Mouse (Mus musculus): ENCODE measurements at regions not wholly inside any gene's neighbourhood (a gene's known extent, or its start where the extent isn't known, plus 50 kb on each side); places are given as distances from the start of the nearest gene placed in this dataset.

DNA sequence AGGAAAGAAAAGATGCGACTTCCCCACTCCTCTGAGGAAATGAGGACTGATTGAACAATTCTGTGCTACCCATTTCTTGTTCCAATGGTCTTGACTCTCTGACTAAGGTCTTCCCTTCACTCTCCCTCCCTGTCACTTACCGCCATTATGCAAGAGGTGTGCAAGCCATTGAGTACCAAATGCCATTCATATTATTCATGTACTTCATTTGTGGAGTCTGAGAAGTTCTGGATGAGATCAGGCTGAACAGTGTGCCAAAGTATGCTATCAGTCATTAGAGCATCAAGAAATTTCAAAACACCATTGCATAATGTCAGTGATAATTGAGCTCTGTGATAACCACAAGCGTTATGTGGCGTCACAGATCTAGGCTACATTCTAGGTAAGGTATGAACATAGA is 229.1 kb upstream of the Marcks start:
- DNase-seq (ENCODE audit: extremely low spot score, low spot score): no peak
- 90% methylated on average over 4 of the region's 4 CpGs for WGBS
- Histone ChIP-seq H3K36me3 (replicated peaks) (no peaks in the 10 kb centered on the region), H3K9me3 (no peaks in the 10 kb centered on the region), H3K4me1 (peaks cover 15% of the 10 kb centered on the region), H3K4me3 (no peak overlapping the region), H3K27ac (no peak overlapping the region), H3K27me3 (ENCODE audit: poor library complexity, severe bottlenecking) (no peaks in the 10 kb centered on the region)

GRCm38 (mm10) chr10:37364506-37364905 is 225.8 kb upstream of the Marcks start:
- Histone ChIP-seq H3K4me1 (peaks cover 13% of the 10 kb centered on the region), H3K27ac (no peak overlapping the region)

GRCm38 (mm10) chr10:37360985-37361384 is 222.3 kb upstream of the Marcks start:
- no peak for DNase-seq (ENCODE audit: extremely low spot score, low spot score)
- H3K9me3 ChIP-seq: no peaks in the 10 kb centered on the region
- no peak overlapping the region for H3K27ac ChIP-seq
- no peaks in the 10 kb centered on the region for H3K36me3 ChIP-seq (replicated peaks)
- no peaks in the 10 kb centered on the region for H3K27me3 ChIP-seq (ENCODE audit: poor library complexity, severe bottlenecking)
- WGBS: 88% methylated on average over 3 of the region's 3 CpGs
- no peak overlapping the region for H3K4me3 ChIP-seq
- H3K4me1 ChIP-seq: peaks cover 26% of the 10 kb centered on the region

More at GRCm38 (mm10) chr10:37364506-37364905, 225.8 kb upstream of the Marcks start:
- H3K27me3 ChIP-seq (ENCODE audit: poor library complexity, severe bottlenecking): no peaks in the 10 kb centered on the region
- no peaks in the 10 kb centered on the region for H3K9me3 ChIP-seq
- H3K4me3 ChIP-seq: no peak overlapping the region
- 74% methylated on average over 4 of the region's 4 CpGs for WGBS
- DNase-seq (ENCODE audit: extremely low spot score, low spot score): no peak
- no peaks in the 10 kb centered on the region for H3K36me3 ChIP-seq (replicated peaks)

GRCm38 (mm10) chr10:37358900-37359299 is 220.2 kb upstream of the Marcks start:
- H3K36me3 ChIP-seq (replicated peaks): no peaks in the 10 kb centered on the region
- no peaks in the 10 kb centered on the region for H3K9me3 ChIP-seq
- no peaks in the 10 kb centered on the region for H3K27me3 ChIP-seq (ENCODE audit: poor library complexity, severe bottlenecking)
- H3K4me1 ChIP-seq: peaks cover 18% of the 10 kb centered on the region
- DNase-seq (ENCODE audit: extremely low spot score, low spot score): no peak
- H3K27ac ChIP-seq: no peak overlapping the region
- H3K4me3 ChIP-seq: no peak overlapping the region

GRCm38 (mm10) chr10:37358334-37358733 is 219.6 kb upstream of the Marcks start:
- Histone ChIP-seq H3K27ac (no peak overlapping the region), H3K36me3 (replicated peaks) (no peaks in the 10 kb centered on the region), H3K4me1 (peaks cover 18% of the 10 kb centered on the region), H3K27me3 (ENCODE audit: poor library complexity, severe bottlenecking) (no peaks in the 10 kb centered on the region), H3K4me3 (no peak overlapping the region), H3K9me3 (no peaks in the 10 kb centered on the region)
- DNase-seq (ENCODE audit: extremely low spot score, low spot score): no peak
- 76% methylated on average over 5 of the region's 5 CpGs for WGBS

DNA sequence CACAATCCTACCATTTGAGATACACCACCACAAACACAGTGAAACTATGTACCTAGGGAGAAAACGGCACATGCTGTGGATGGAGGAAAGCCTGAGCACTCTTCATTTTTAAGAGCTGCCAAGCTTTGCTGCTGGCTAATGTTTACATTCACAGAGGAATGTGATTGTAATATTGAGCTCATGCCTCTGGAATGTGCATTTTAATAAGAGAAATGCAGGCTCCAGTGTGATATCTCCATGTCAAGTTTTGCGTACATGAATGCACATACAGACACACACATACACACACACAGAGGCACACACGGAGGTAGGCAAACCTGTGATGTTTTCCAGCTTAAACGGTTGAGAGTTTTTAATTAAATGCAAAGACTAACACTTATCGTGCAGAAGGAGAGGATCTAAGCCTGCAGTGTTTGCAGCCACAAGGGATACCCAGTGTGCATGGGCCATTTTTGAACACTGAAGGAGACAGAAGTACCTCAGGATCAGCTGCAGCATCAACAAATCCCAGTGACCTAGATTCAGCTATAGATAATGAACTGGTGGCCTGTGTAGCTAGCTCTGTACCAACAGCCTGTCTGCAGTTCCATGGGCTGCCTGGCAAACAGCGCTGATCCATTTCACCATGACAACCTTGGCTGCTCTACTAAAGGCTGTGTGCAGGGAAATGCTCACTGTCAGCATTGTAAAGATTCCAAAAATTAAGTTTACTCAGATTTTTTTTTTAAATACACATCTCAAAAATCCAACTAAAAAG is 218.8 kb upstream of the Marcks start:
- no peak for DNase-seq (ENCODE audit: extremely low spot score, low spot score)
- no peaks in the 10 kb centered on the region for H3K36me3 ChIP-seq (replicated peaks)
- H3K27me3 ChIP-seq (ENCODE audit: poor library complexity, severe bottlenecking): no peaks in the 10 kb centered on the region
- no peak overlapping the region for H3K4me3 ChIP-seq
- no peaks in the 10 kb centered on the region for H3K9me3 ChIP-seq
- peak overlapping the region; percentile 63; the same call in 1 of the 2 replicates for H3K27ac ChIP-seq
- H3K4me1 ChIP-seq: peaks cover 18% of the 10 kb centered on the region
- 82% methylated on average over 6 of the region's 6 CpGs for WGBS

DNA sequence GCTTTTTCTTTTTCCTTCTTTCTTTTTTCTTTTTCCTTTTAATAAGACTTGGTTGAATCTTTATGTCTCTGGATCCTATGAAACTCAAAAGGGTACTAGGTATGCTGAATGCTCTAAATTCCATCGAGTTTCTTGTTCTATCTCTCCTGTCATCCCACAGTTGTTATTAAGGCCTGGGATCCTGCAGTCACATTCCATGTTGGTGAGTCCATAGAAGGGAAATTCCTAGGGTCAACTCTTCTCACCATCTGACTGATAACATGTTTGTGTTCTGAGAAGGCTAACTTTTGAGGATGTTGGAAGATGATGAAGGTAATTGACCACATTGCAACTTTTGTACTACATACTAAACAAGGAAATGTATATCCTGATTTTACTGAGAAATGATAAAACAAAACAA is 210.5 kb upstream of the Marcks start:
- Histone ChIP-seq H3K4me3 (no peak overlapping the region), H3K4me1 (peaks cover 7% of the 10 kb centered on the region), H3K36me3 (replicated peaks) (no peaks in the 10 kb centered on the region), H3K27me3 (ENCODE audit: poor library complexity, severe bottlenecking) (no peaks in the 10 kb centered on the region), H3K27ac (no peak overlapping the region), H3K9me3 (no peaks in the 10 kb centered on the region)
- WGBS: 88% methylated on average over 1 of the region's 1 CpGs
- DNase-seq (ENCODE audit: extremely low spot score, low spot score): no peak

- no peaks in the 10 kb centered on the region for H3K27me3 ChIP-seq (ENCODE audit: poor library complexity, severe bottlenecking)
- no peaks in the 10 kb centered on the region for H3K36me3 ChIP-seq (replicated peaks)
- H3K4me3 ChIP-seq: no peak overlapping the region
- H3K4me1 ChIP-seq: peaks cover 7% of the 10 kb centered on the region
- peak overlapping the region; percentile 56; the same call in 1 of the 2 replicates for H3K27ac ChIP-seq
- 34% methylated on average over 3 of the region's 3 CpGs for WGBS
- H3K9me3 ChIP-seq: no peaks in the 10 kb centered on the region
- DNase-seq (ENCODE audit: extremely low spot score, low spot score): no peak
Observed at GRCm38 (mm10) chr10:37348416-37348815, 209.7 kb upstream of the Marcks start.

GRCm38 (mm10) chr10:37347661-37348060 is 208.9 kb upstream of the Marcks start:
- WGBS: 95% methylated on average over 3 of the region's 3 CpGs
- Histone ChIP-seq H3K36me3 (replicated peaks) (no peaks in the 10 kb centered on the region), H3K27ac (peak overlapping the region; percentile 56), H3K4me1 (peaks cover 7% of the 10 kb centered on the region), H3K4me3 (no peak overlapping the region), H3K9me3 (no peaks in the 10 kb centered on the region), H3K27me3 (ENCODE audit: poor library complexity, severe bottlenecking) (no peaks in the 10 kb centered on the region)
- no peak for DNase-seq (ENCODE audit: extremely low spot score, low spot score)

DNA sequence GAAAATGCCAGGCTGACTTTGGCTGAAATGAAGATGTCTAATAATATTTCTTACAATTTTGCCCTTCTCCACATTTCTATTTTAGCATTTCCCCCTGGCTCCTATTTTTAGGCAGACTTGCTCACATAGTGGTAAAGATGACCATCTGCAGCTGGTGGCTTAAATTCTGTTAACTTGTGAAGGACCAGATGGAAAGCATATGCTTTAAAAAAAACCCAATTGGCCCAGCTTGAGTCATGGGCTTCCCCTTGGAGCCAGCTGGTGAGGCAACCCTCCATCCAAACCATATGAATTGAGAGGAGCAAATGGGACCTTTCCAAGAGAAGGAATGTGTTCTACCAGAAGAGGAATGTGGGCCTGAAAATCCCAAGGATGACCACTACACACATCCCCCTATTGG is 204.0 kb upstream of the Marcks start:
- Histone ChIP-seq H3K36me3 (replicated peaks) (no peaks in the 10 kb centered on the region), H3K4me1 (no peaks in the 10 kb centered on the region), H3K27ac (no peak overlapping the region), H3K9me3 (no peaks in the 10 kb centered on the region), H3K4me3 (no peak overlapping the region), H3K27me3 (ENCODE audit: poor library complexity, severe bottlenecking) (no peaks in the 10 kb centered on the region)
- no peak for DNase-seq (ENCODE audit: extremely low spot score, low spot score)

GRCm38 (mm10) chr10:37339658-37340057 is 200.9 kb upstream of the Marcks start:
- DNase-seq (ENCODE audit: extremely low spot score, low spot score): no peak
- H3K9me3 ChIP-seq: no peaks in the 10 kb centered on the region
- WGBS: 87% methylated on average over 3 of the region's 3 CpGs

GRCm38 (mm10) chr10:37338073-37338912 is 199.6 kb upstream of the Marcks start:
- WGBS: 70% methylated on average over 4 of the region's 4 CpGs
- Histone ChIP-seq H3K27ac (no peak overlapping the region), H3K4me3 (no peak overlapping the region), H3K36me3 (replicated peaks) (no peaks in the 10 kb centered on the region), H3K9me3 (no peaks in the 10 kb centered on the region), H3K4me1 (peaks cover 8% of the 10 kb centered on the region), H3K27me3 (ENCODE audit: poor library complexity, severe bottlenecking) (no peaks in the 10 kb centered on the region)
- no peak for DNase-seq (ENCODE audit: extremely low spot score, low spot score)

More at GRCm38 (mm10) chr10:37339658-37340057, 200.9 kb upstream of the Marcks start:
- H3K36me3 ChIP-seq (replicated peaks): no peaks in the 10 kb centered on the region
- H3K27ac ChIP-seq: no peak overlapping the region
- H3K27me3 ChIP-seq (ENCODE audit: poor library complexity, severe bottlenecking): no peaks in the 10 kb centered on the region
- H3K4me3 ChIP-seq: no peak overlapping the region
- peaks cover 8% of the 10 kb centered on the region for H3K4me1 ChIP-seq

GRCm38 (mm10) chr10:37337172-37337620 is 198.5 kb upstream of the Marcks start:
- H3K4me3 ChIP-seq: no peak overlapping the region
- H3K36me3 ChIP-seq (replicated peaks): no peaks in the 10 kb centered on the region
- DNase-seq (ENCODE audit: extremely low spot score, low spot score): no peak
- H3K27me3 ChIP-seq (ENCODE audit: poor library complexity, severe bottlenecking): no peaks in the 10 kb centered on the region
- peaks cover 8% of the 10 kb centered on the region for H3K4me1 ChIP-seq
- WGBS: 70% methylated on average over 3 of the region's 3 CpGs
- H3K27ac ChIP-seq: peak overlapping the region; percentile 40; the same call in 1 of the 2 replicates
- H3K9me3 ChIP-seq: no peaks in the 10 kb centered on the region

All from forebrain, embryonic 10.5 days (tissue).